Mouse (Mus musculus): Measurements from ENCODE around the gene Nsmce1. TPM values are rescaled to one million over a fixed set of nuclear protein-coding genes. Genes with fewer than 3 reads are reported as not detected.

The Nsmce1 gene
- polyA plus RNA-seq, 1 experiment from 2014 or later: 157 TPM

GRCm38 (mm10) chr7:125428381-125428780, 63.0 kb downstream of the Nsmce1 start:
- Histone ChIP-seq H3K27me3 (no peaks in the 10 kb centered on the region), H3K9me3 (no peaks in the 10 kb centered on the region), H3K4me2 (no peak overlapping the region), H3K9ac (no peak overlapping the region), H3K4me3 (no peak overlapping the region), H3K36me3 (no peaks in the 10 kb centered on the region), H3K4me1 (peaks cover 17% of the 10 kb centered on the region; the same call in 1 of the 2 replicates), H3K27ac (no peak overlapping the region)
- 59% methylated on average over 7 of the region's 7 CpGs for WGBS
- no peak for ATAC-seq (ENCODE audit: borderline replicate concordance, extremely low read depth, low FRiP score, low TSS enrichment)

DNA sequence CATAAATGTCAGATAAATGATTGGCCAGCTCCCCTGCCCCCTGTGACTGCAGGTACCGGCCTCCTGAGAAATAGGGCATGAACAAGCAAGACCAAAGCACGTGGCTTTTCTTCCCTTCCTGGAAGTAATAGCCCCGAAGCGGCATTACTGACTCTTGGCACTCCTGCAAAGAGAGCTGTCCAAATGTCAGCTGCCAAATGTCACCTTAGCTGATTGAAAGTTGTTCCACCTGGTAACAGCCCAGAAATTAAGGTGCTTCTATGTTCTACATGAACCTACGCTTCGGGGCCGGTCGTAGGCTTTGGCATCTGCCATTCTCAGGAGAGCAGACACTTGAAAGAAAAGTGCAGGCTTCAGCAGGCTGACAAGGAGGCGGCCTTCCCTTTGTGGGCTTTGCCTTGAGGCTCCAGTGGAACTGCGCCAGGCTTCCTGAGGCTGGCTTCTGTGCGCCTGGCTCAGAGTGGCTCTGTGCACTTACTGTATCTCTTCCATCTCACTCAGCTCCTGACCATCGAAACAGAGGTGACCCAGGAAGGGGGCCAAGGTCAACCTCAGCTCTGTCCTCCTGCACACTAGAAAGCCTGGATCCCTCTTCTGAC, 63.8 kb downstream of the Nsmce1 start:
- 46% methylated on average over 12 of the region's 12 CpGs for WGBS
- Histone ChIP-seq H3K27ac (no peak overlapping the region), H3K4me1 (peaks cover 18% of the 10 kb centered on the region; the same call in 1 of the 2 replicates), H3K9ac (no peak overlapping the region), H3K27me3 (no peaks in the 10 kb centered on the region), H3K4me2 (no peak overlapping the region), H3K4me3 (no peak overlapping the region), H3K9me3 (no peaks in the 10 kb centered on the region), H3K36me3 (no peaks in the 10 kb centered on the region)
- no peak for ATAC-seq (ENCODE audit: borderline replicate concordance, extremely low read depth, low FRiP score, low TSS enrichment)

DNA sequence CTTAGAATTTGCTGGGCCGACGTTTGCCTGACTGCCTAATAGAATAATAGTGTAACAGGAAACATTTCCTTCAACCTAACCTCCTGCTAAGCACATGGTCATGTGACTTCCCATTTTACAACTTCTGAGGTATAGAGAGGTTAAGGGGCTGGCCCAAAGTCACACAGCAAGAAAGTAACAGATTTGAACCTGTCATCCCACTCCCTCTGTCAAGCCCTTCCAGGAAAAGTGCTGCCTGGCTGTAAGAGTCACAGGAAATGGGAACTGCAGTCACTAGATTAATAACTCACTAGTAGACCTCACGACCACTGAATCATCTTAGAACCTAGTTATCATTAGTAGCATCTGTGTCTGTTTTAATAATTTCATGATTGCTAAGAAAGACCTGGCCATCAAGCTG, 68.3 kb downstream of the Nsmce1 start:
- peaks cover 12% of the 10 kb centered on the region; the same call in 1 of the 2 replicates for H3K4me1 ChIP-seq
- H3K27ac ChIP-seq: no peak overlapping the region
- H3K4me2 ChIP-seq: no peak overlapping the region
- H3K36me3 ChIP-seq: no peaks in the 10 kb centered on the region
- no peaks in the 10 kb centered on the region for H3K9me3 ChIP-seq
- ATAC-seq (ENCODE audit: borderline replicate concordance, extremely low read depth, low FRiP score, low TSS enrichment): no peak
- no peaks in the 10 kb centered on the region for H3K27me3 ChIP-seq
- no peak overlapping the region for H3K4me3 ChIP-seq
- 42% methylated on average over 3 of the region's 3 CpGs for WGBS
- no peak overlapping the region for H3K9ac ChIP-seq

GRCm38 (mm10) chr7:125421911-125422310, 69.5 kb downstream of the Nsmce1 start:
- 47% methylated on average over 2 of the region's 2 CpGs for WGBS
- Histone ChIP-seq H3K36me3 (no peaks in the 10 kb centered on the region), H3K9me3 (no peaks in the 10 kb centered on the region), H3K4me2 (no peak overlapping the region), H3K4me1 (peaks cover 6% of the 10 kb centered on the region; the same call in 1 of the 2 replicates), H3K9ac (no peak overlapping the region), H3K27me3 (no peaks in the 10 kb centered on the region), H3K4me3 (no peak overlapping the region), H3K27ac (no peak overlapping the region)
- ATAC-seq (ENCODE audit: borderline replicate concordance, extremely low read depth, low FRiP score, low TSS enrichment): no peak

- Histone ChIP-seq H3K4me1 (peaks cover 6% of the 10 kb centered on the region; the same call in 1 of the 2 replicates), H3K27me3 (no peaks in the 10 kb centered on the region), H3K27ac (no peak overlapping the region), H3K9ac (no peak overlapping the region), H3K4me3 (no peak overlapping the region), H3K4me2 (no peak overlapping the region), H3K9me3 (no peaks in the 10 kb centered on the region), H3K36me3 (no peaks in the 10 kb centered on the region)
- 62% methylated on average over 2 of the region's 2 CpGs for WGBS
- no peak for ATAC-seq (ENCODE audit: borderline replicate concordance, extremely low read depth, low FRiP score, low TSS enrichment)
These were observed 71.2 kb downstream of the Nsmce1 start for GRCm38 (mm10) chr7:125420190-125420589.

DNA sequence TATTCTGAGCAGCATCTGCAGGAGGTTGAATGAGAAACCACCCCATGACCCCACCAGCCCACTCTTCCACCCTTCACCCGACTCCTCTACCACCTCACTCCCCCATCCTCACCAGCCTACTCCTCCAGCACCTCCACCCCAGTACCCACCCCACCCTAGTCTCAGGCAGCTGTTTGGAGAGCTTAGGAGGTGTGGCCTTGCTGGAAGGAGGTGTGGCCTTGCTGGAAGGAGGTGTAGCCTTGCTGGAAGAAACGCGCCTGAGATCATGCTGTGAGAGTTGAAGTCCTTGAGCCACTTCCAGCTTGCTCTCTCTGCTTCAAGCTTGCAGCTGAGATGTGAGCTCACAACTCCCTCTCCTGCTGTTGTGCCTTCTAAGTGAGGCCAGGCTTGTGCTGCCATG, 73.0 kb downstream of the Nsmce1 start:
- no peak overlapping the region for H3K27ac ChIP-seq
- H3K9ac ChIP-seq: no peak overlapping the region
- H3K36me3 ChIP-seq: no peaks in the 10 kb centered on the region
- H3K4me3 ChIP-seq: no peak overlapping the region
- no peaks in the 10 kb centered on the region for H3K9me3 ChIP-seq
- H3K27me3 ChIP-seq: no peaks in the 10 kb centered on the region
- H3K4me1 ChIP-seq: peaks cover 2% of the 10 kb centered on the region; the same call in 1 of the 2 replicates
- 23% methylated on average over 3 of the region's 3 CpGs for WGBS
- peak; percentile 65; the same call in 1 of the 2 replicates for ATAC-seq (ENCODE audit: borderline replicate concordance, extremely low read depth, low FRiP score, low TSS enrichment)
- H3K4me2 ChIP-seq: no peak overlapping the region

Other genes starting within 250 kb of the Nsmce1 start
- gene Kdm8, start 46.9 kb downstream of the Nsmce1 start, polyA plus RNA-seq (2015; fragmentation: Nextera tagmentation; extraction: Ambion mirVana): 14.5 and 15.6 TPM in 2 replicates
- gene Il4ra, start 60.5 kb upstream of the Nsmce1 start, polyA plus RNA-seq (2015; fragmentation: Nextera tagmentation; extraction: Ambion mirVana): 15.3 and 16.5 TPM in 2 replicates
- 0.30 and 0.74 TPM in 2 replicates for gene Il21r, start 111.8 kb upstream of the Nsmce1 start, polyA plus RNA-seq (2015; fragmentation: Nextera tagmentation; extraction: Ambion mirVana)
- 27.7 and 29.5 TPM in 2 replicates for gene Gtf3c1, start 216.2 kb upstream of the Nsmce1 start, polyA plus RNA-seq (2015; fragmentation: Nextera tagmentation; extraction: Ambion mirVana)
- gene D430042O09Rik, start 216.3 kb upstream of the Nsmce1 start, polyA plus RNA-seq (2015; fragmentation: Nextera tagmentation; extraction: Ambion mirVana): 7.5 and 8.0 TPM in 2 replicates

Measured in lung, embryonic 15.5 days (tissue).